Mouse (Mus musculus) thymus, adult 2 months (tissue): ENCODE results near the gene Olig1.

Experiments used
- CTCF ChIP-seq: fragments of 200-500 bp; IDR thresholded peaks from 2 replicates; pipeline ENCODE4 v1.5.1; 2012; ENCODE audit warnings: mild to moderate bottlenecking, control low read depth, low read length, moderate library complexity, borderline replicate concordance; ENCODE audit not compliant: control insufficient read depth, poor library complexity, insufficient read depth; ENCODE audit errors: extremely low read depth
- POLR2A ChIP-seq: fragments of 200-500 bp; IDR thresholded peaks from 2 replicates; pipeline ENCODE4 v1.6.1; 2012; ENCODE audit warnings: mild to moderate bottlenecking, low read length, control low read depth, moderate library complexity; ENCODE audit not compliant: control insufficient read depth, poor library complexity, insufficient read depth; ENCODE audit errors: extremely low read depth

GRCm38 (mm10) chr16:91222171-91222642, 47.4 kb upstream of the Olig1 start:
- TF ChIP-seq POLR2A (no peak), CTCF (no peak)
